Mouse (Mus musculus) CH12.LX (cell line): Measurements from ENCODE around the gene Lrch1. TPM values are rescaled to one million over a fixed set of nuclear protein-coding genes. Genes with fewer than 3 reads are reported as not detected.

Experiments used
- DNase-seq: peaks from one replicate; pipeline ENCODE4 v3.0.0-alpha.2; 2013; ENCODE audit errors: extremely low read depth
- H3K27ac ChIP-seq: 2 replicates; pipeline ENCODE4 v1.5.1; 2012; ENCODE audit warnings: low read depth, mild to moderate bottlenecking, control low read depth, moderate library complexity; ENCODE audit not compliant: insufficient read depth
- H3K27me3 ChIP-seq: replicated peaks from 2 replicates; pipeline ENCODE3; 2012; ENCODE audit warnings: inconsistent platforms
- H3K36me3 ChIP-seq, 2 experiments: replicated peaks in 1 of 2; 2 replicates each; pipeline versions ENCODE3 to v1.6.1; 2012; ENCODE audit warnings: inconsistent platforms in 1 of 2, low read length in 1 of 2, mild to moderate bottlenecking in 1 of 2, mixed read lengths in 1 of 2, moderate library complexity in 1 of 2; ENCODE audit not compliant: control insufficient read depth in 1 of 2, insufficient read depth in 1 of 2
- H3K4me1 ChIP-seq, 2 experiments: 2 replicates each; pipeline ENCODE4 v1.6.1; 2012; ENCODE audit warnings: inconsistent platforms in 1 of 2, moderate library complexity in 1 of 2; ENCODE audit not compliant: insufficient read depth in 2 of 2, control insufficient read depth in 1 of 2
- H3K4me2 ChIP-seq: 2 replicates; pipeline ENCODE4 v1.6.1; 2012; ENCODE audit warnings: low read depth, mild to moderate bottlenecking, control low read depth; ENCODE audit not compliant: poor library complexity, insufficient read depth, severe bottlenecking
- H3K4me3 ChIP-seq, 3 experiments: fragments of 150-350 bp in 1 of 3; sonication (generic) in 1 of 3; replicated peaks in 1 of 3; 2 replicates each; pipeline versions ENCODE3 to v1.5.1; 2011 to 2012; ENCODE audit warnings: low read depth in 2 of 3, low read length in 2 of 3, mild to moderate bottlenecking in 2 of 3, moderate library complexity in 2 of 3, control low read depth in 1 of 3, improper control_type of control experiment in 1 of 3, inconsistent platforms in 1 of 3, mixed read lengths in 1 of 3; ENCODE audit not compliant: poor library complexity in 1 of 3
- H3K79me2 ChIP-seq: replicated peaks from 2 replicates; pipeline ENCODE4 v1.6.1; 2012; ENCODE audit warnings: mild to moderate bottlenecking, moderate library complexity; ENCODE audit not compliant: control insufficient read depth, poor library complexity, insufficient read depth, severe bottlenecking; ENCODE audit errors: extremely low read depth
- H3K9ac ChIP-seq: 2 replicates; pipeline ENCODE4 v1.6.1; 2012; ENCODE audit warnings: low read depth, mild to moderate bottlenecking, control low read depth, moderate library complexity; ENCODE audit not compliant: insufficient read depth
- H3K9me3 ChIP-seq: replicated peaks from 2 replicates; pipeline ENCODE3; 2012; ENCODE audit warnings: low read length, inconsistent platforms, mixed read lengths
- BHLHE40 ChIP-seq: IDR thresholded peaks from 2 replicates; pipeline ENCODE4 v1.6.1; 2011; ENCODE audit warnings: mild to moderate bottlenecking, low read depth, low read length, improper control_type of control experiment
- CHD1 ChIP-seq: IDR thresholded peaks from 2 replicates; pipeline ENCODE4 v1.6.1; 2012; ENCODE audit warnings: low read depth, low read length, improper control_type of control experiment, inconsistent platforms
- CHD2 ChIP-seq: IDR thresholded peaks from 2 replicates; pipeline ENCODE4 v1.6.1; 2011; ENCODE audit warnings: low read length, improper control_type of control experiment
- CTCF ChIP-seq, 2 experiments: IDR thresholded peaks in 1 of 2; conservative IDR thresholded peaks in 1 of 2; 2 replicates each; pipeline ENCODE4 v1.5.1; 2011 to 2012; ENCODE audit warnings: low read depth in 2 of 2, low read length in 2 of 2, improper control_type of control experiment in 1 of 2, inconsistent platforms in 1 of 2, mild to moderate bottlenecking in 1 of 2, moderate library complexity in 1 of 2
- E2F4 ChIP-seq: IDR thresholded peaks from 2 replicates; pipeline ENCODE4 v1.6.1; 2011; ENCODE audit warnings: low read depth, low read length, improper control_type of control experiment; ENCODE audit not compliant: insufficient replicate concordance
- ELF1 ChIP-seq: IDR thresholded peaks from 2 replicates; pipeline ENCODE4 v1.6.1; 2014; ENCODE audit warnings: low read depth, mild to moderate bottlenecking, inconsistent platforms, low read length, improper control_type of control experiment
- EP300 ChIP-seq: IDR thresholded peaks from 2 replicates; pipeline ENCODE4 v1.6.1; 2011; ENCODE audit warnings: low read length, improper control_type of control experiment
- ETS1 ChIP-seq: conservative IDR thresholded peaks from 2 replicates; pipeline ENCODE4 v1.6.1; 2012; ENCODE audit warnings: low read depth, mild to moderate bottlenecking, inconsistent platforms, low read length, improper control_type of control experiment, moderate library complexity
- GABPA ChIP-seq: IDR thresholded peaks from 2 replicates; pipeline ENCODE4 v1.6.1; 2012; ENCODE audit warnings: low read depth, low read length, improper control_type of control experiment, inconsistent platforms; ENCODE audit not compliant: insufficient replicate concordance
- HCFC1 ChIP-seq: IDR thresholded peaks from 2 replicates; pipeline ENCODE4 v1.6.1; 2012; ENCODE audit warnings: low read depth, mild to moderate bottlenecking, inconsistent platforms, low read length, improper control_type of control experiment
- IRF4 ChIP-seq: IDR thresholded peaks from 2 replicates; pipeline ENCODE4 v1.6.1; 2014; ENCODE audit warnings: low read depth, mild to moderate bottlenecking, inconsistent platforms, low read length, improper control_type of control experiment
- JUN ChIP-seq: IDR thresholded peaks from 2 replicates; pipeline ENCODE4 v1.6.1; 2011; ENCODE audit warnings: low read depth, mild to moderate bottlenecking, low read length, improper control_type of control experiment, moderate library complexity; ENCODE audit not compliant: insufficient read depth
- JUND ChIP-seq: conservative IDR thresholded peaks from 2 replicates; pipeline ENCODE4 v1.6.1; 2011; ENCODE audit warnings: low read depth, low read length, improper control_type of control experiment
- KAT2A ChIP-seq: IDR thresholded peaks from 2 replicates; pipeline ENCODE4 v1.6.1; 2012; ENCODE audit warnings: low read length, improper control_type of control experiment, inconsistent platforms; ENCODE audit not compliant: insufficient replicate concordance
- MAFK ChIP-seq: IDR thresholded peaks from 2 replicates; pipeline ENCODE4 v1.6.1; 2011; ENCODE audit warnings: low read length, improper control_type of control experiment; ENCODE audit not compliant: insufficient replicate concordance
- MAX ChIP-seq: IDR thresholded peaks from 2 replicates; pipeline ENCODE4 v1.6.1; 2011; ENCODE audit warnings: low read length, improper control_type of control experiment
- MAZ ChIP-seq: IDR thresholded peaks from 2 replicates; pipeline ENCODE4 v1.6.1; 2012; ENCODE audit warnings: low read depth, mild to moderate bottlenecking, inconsistent platforms, low read length, improper control_type of control experiment, moderate library complexity
- MEF2A ChIP-seq: IDR thresholded peaks from 2 replicates; pipeline ENCODE4 v1.6.1; 2014; ENCODE audit warnings: low read depth, mild to moderate bottlenecking, inconsistent platforms, low read length, improper control_type of control experiment, borderline replicate concordance
- MXI1 ChIP-seq: IDR thresholded peaks from 2 replicates; pipeline ENCODE4 v1.6.1; 2011; ENCODE audit warnings: mild to moderate bottlenecking, low read depth, low read length, improper control_type of control experiment
- MYC ChIP-seq: IDR thresholded peaks from 2 replicates; pipeline ENCODE4 v1.6.1; 2011; ENCODE audit warnings: low read depth, mild to moderate bottlenecking, improper control_type of control experiment, low read length
- NELFE ChIP-seq: IDR thresholded peaks from 2 replicates; pipeline ENCODE4 v1.6.1; 2011; ENCODE audit warnings: low read depth, low read length, improper control_type of control experiment
- NRF1 ChIP-seq: IDR thresholded peaks from 2 replicates; pipeline ENCODE4 v1.6.1; 2014; ENCODE audit warnings: low read depth, mild to moderate bottlenecking, inconsistent platforms, low read length, improper control_type of control experiment, moderate library complexity
- PAX5 ChIP-seq: IDR thresholded peaks from 2 replicates; pipeline ENCODE4 v1.6.1; 2012; ENCODE audit warnings: low read length, inconsistent platforms, mixed read lengths
- POLR2A ChIP-seq: IDR thresholded peaks from 2 replicates; pipeline ENCODE4 v1.6.1; 2011; ENCODE audit warnings: low read depth, mild to moderate bottlenecking, improper control_type of control experiment, low read length
- POLR2AphosphoS2 ChIP-seq: IDR thresholded peaks from 2 replicates; pipeline ENCODE4 v1.6.1; 2011; ENCODE audit warnings: low read depth, low read length, improper control_type of control experiment
- RAD21 ChIP-seq: IDR thresholded peaks from 2 replicates; pipeline ENCODE4 v1.6.1; 2011; ENCODE audit warnings: low read depth, mild to moderate bottlenecking, low read length, improper control_type of control experiment, moderate library complexity
- RCOR1 ChIP-seq: conservative IDR thresholded peaks from 2 replicates; pipeline ENCODE4 v1.6.1; 2012; ENCODE audit warnings: low read depth, mild to moderate bottlenecking, inconsistent platforms, low read length, improper control_type of control experiment
- SIN3A ChIP-seq: IDR thresholded peaks from 2 replicates; pipeline ENCODE4 v1.6.1; 2012; ENCODE audit warnings: low read length, improper control_type of control experiment, inconsistent platforms
- SMC3 ChIP-seq: IDR thresholded peaks from 2 replicates; pipeline ENCODE4 v1.6.1; 2011; ENCODE audit warnings: low read depth, low read length, improper control_type of control experiment
- TBP ChIP-seq: conservative IDR thresholded peaks from 2 replicates; pipeline ENCODE4 v1.6.1; 2011; ENCODE audit warnings: low read depth, low read length, improper control_type of control experiment
- TCF12 ChIP-seq: IDR thresholded peaks from 2 replicates; pipeline ENCODE4 v1.6.1; 2014; ENCODE audit warnings: low read depth, mild to moderate bottlenecking, inconsistent platforms, low read length, improper control_type of control experiment
- UBTF ChIP-seq: IDR thresholded peaks from 2 replicates; pipeline ENCODE4 v1.6.1; 2012; ENCODE audit warnings: low read depth, mild to moderate bottlenecking, inconsistent platforms, low read length, improper control_type of control experiment, moderate library complexity
- USF1 ChIP-seq: IDR thresholded peaks from 2 replicates; pipeline ENCODE4 v1.6.1; 2014; ENCODE audit warnings: low read depth, mild to moderate bottlenecking, inconsistent platforms, low read length, improper control_type of control experiment
- USF2 ChIP-seq: conservative IDR thresholded peaks from 2 replicates; pipeline ENCODE4 v1.6.1; 2011; ENCODE audit warnings: low read depth, low read length, improper control_type of control experiment
- ZC3H11A ChIP-seq: IDR thresholded peaks from 2 replicates; pipeline ENCODE4 v1.6.1; 2012; ENCODE audit warnings: low read depth, mild to moderate bottlenecking, inconsistent platforms, low read length, improper control_type of control experiment
- ZKSCAN1 ChIP-seq: IDR thresholded peaks from 2 replicates; pipeline ENCODE4 v1.6.1; 2012; ENCODE audit warnings: low read depth, inconsistent platforms, low read length, improper control_type of control experiment, borderline replicate concordance
- ZMIZ1 ChIP-seq: IDR thresholded peaks from 2 replicates; pipeline ENCODE4 v1.6.1; 2012; ENCODE audit warnings: low read depth, mild to moderate bottlenecking, inconsistent platforms, low read length, improper control_type of control experiment
- ZNF384 ChIP-seq: IDR thresholded peaks from 2 replicates; pipeline ENCODE4 v1.6.1; 2012; ENCODE audit warnings: low read depth, low read length, improper control_type of control experiment, inconsistent platforms
- dilution Hi-C: fragments of 300-500 bp; cut with MboI; formaldehyde crosslinking; loops from 2 replicates; pipeline ENCODE4 v1.14.3; 2020; ENCODE audit warnings: low sequenced_read_pairs; ENCODE audit not compliant: extremely low pct_unique_long_range_greater_than_20kb, extremely low pct_ligation_motif_present
- in situ Hi-C: fragments of 300-500 bp; cut with MboI; formaldehyde crosslinking; loops from 3 replicates; pipeline ENCODE4 v1.14.3; 2019; ENCODE audit warnings: low sequenced_read_pairs, low pct_ligation_motif_present, low pct_unique_long_range_greater_than_20kb, mixed read lengths
- polyA plus RNA-seq: library from polyadenylated mRNA; unstranded; fragments of >175 nt; gene quantifications from 2 replicates; pipeline ENCODE4 v1.2.1, GENCODE M21; 2012; ENCODE audit warnings: low read depth; ENCODE audit not compliant: insufficient read length
- total RNA-seq, 2 experiments: library from RNA; depleted of rRNA; stranded (reverse); fragments of 300-350 nt in 1 of 2; fragments of >200 nt in 1 of 2; gene quantifications; 2 replicates each; pipeline ENCODE4 v1.2.3; 2012 to 2014

The Lrch1 gene
- total and polyA plus RNA-seq, 3 experiments, result 10.3 to 23.3 (median 12.8) TPM

DNA sequence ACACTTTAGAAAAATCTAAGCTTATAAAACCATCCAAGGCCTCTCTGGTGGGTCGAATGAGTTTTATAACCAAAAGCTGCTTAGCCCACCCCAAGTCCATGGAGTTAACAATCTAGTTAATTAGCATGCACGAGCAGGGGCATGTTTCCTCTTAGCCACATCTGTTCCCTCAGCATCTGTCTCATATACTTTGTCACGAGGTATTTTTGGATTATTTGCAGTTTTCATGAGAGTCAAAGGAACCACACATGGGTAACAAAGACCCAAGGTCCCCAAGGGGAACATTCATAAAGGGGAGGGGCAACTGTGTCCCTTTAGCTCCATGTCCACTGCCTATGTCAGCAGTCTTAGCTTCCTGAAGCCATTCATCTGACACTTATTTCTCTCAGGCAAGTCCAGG is 106.9 kb downstream of the Lrch1 start:
- TF ChIP-seq CHD1 (no peak), ZKSCAN1 (no peak), IRF4 (no peak), TCF12 (no peak), SIN3A (no peak), CHD2 (no peak), NRF1 (no peak), MAFK (no peak), JUND (no peak), MAX (0 out of 2 replicates have a peak, but pooled peaks have one; percentile 27), MAZ (no peak), ZC3H11A (no peak), BHLHE40 (peak; percentile 75), USF1 (no peak), JUN (no peak), MYC (no peak), E2F4 (no peak), RCOR1 (no peak), GABPA (no peak), POLR2AphosphoS2 (no peak), ETS1 (peak; percentile 55; the same call in 1 of the 2 replicates), ZNF384 (no peak), ELF1 (no peak), POLR2A (no peak), SMC3 (no peak), MXI1 (no peak), PAX5 (no peak), KAT2A (no peak), USF2 (no peak), RAD21 (no peak), UBTF (no peak), NELFE (no peak), EP300 (0 out of 2 replicates have a peak, but pooled peaks have one; percentile 14), HCFC1 (no peak), ZMIZ1 (no peak), TBP (no peak), MEF2A (peak; percentile 73), CTCF (conservative IDR thresholded peaks at IDR 0.05 in 1 of 2, IDR thresholded peaks at IDR 0.05 in 1 of 2; ENCODE audit: low read depth in 2 of 2, low read length in 2 of 2) (no peak)
- Histone ChIP-seq H3K79me2 (peaks cover 3% of the 10 kb centered on the region; the same call in 1 of the 2 replicates), H3K36me3 (peaks cover 0 to 26% of the 10 kb centered on the region in 2 experiments), H3K4me1 (peaks cover 5 to 52% of the 10 kb centered on the region in 2 experiments), H3K27me3 (no peaks in the 10 kb centered on the region), H3K9ac (no peak overlapping the region), H3K27ac (no peak overlapping the region), H3K9me3 (no peaks in the 10 kb centered on the region), H3K4me2 (peak overlapping the region; percentile 1; the same call in 1 of the 2 replicates), H3K4me3 (no peak overlapping the region)
- DNase-seq, result peak; percentile 74
- in situ Hi-C loops, result no loop called here
- dilution Hi-C loops, result no loop called here
